Mouse (Mus musculus) kidney, postnatal 4 days (tissue): ENCODE results near the gene Cox4i2.

Source experiments
- DNase-seq, 2 experiments: peaks; one replicate each; pipeline ENCODE4 v3.0.0; 2021; ENCODE audit warnings: mixed read lengths in 2 of 2

Cox4i2 gene

GRCm38 (mm10) chr2:152771571-152771970, 17.6 kb downstream of the Cox4i2 start:
- DNase-seq: peak in 1 of 2 experiments; percentile 34

- no peak for DNase-seq
Observed at GRCm38 (mm10) chr2:152772231-152772630, 18.3 kb downstream of the Cox4i2 start.

- DNase-seq: no peak
Observed at GRCm38 (mm10) chr2:152775357-152775756, 21.4 kb downstream of the Cox4i2 start.

GRCm38 (mm10) chr2:152776019-152776418, 22.0 kb downstream of the Cox4i2 start:
- no peak for DNase-seq

- DNase-seq: no peak
Observed at GRCm38 (mm10) chr2:152776435-152776834, 22.5 kb downstream of the Cox4i2 start.

- no peak for DNase-seq
Observed at GRCm38 (mm10) chr2:152777081-152777480, 23.1 kb downstream of the Cox4i2 start.

- DNase-seq: no peak
Observed at GRCm38 (mm10) chr2:152780466-152780865, 26.5 kb downstream of the Cox4i2 start.

GRCm38 (mm10) chr2:152781031-152781711, 27.2 kb downstream of the Cox4i2 start:
- DNase-seq: peak in 1 of 2 experiments; percentile 46

GRCm38 (mm10) chr2:152782656-152783055, 28.7 kb downstream of the Cox4i2 start:
- DNase-seq: no peak

GRCm38 (mm10) chr2:152783241-152783640, 29.3 kb downstream of the Cox4i2 start:
- DNase-seq: no peak

GRCm38 (mm10) chr2:152784640-152785039, 30.7 kb downstream of the Cox4i2 start:
- no peak for DNase-seq

- DNase-seq: peak; percentile 63 to 75
Observed at GRCm38 (mm10) chr2:152785446-152786350, 31.7 kb downstream of the Cox4i2 start.

- DNase-seq: peak; percentile 61 to 66
Observed at GRCm38 (mm10) chr2:152787136-152787535, 33.2 kb downstream of the Cox4i2 start.

- no peak for DNase-seq
Observed at GRCm38 (mm10) chr2:152787543-152787942, 33.6 kb downstream of the Cox4i2 start.

GRCm38 (mm10) chr2:152788892-152789421, 35.0 kb downstream of the Cox4i2 start:
- DNase-seq: peak in 1 of 2 experiments; percentile 47

- peak; percentile 46 to 51 for DNase-seq
Observed at GRCm38 (mm10) chr2:152789591-152789999, 35.6 kb downstream of the Cox4i2 start.

- peak in 1 of 2 experiments; percentile 24 for DNase-seq
Observed at GRCm38 (mm10) chr2:152792461-152792860, 38.5 kb downstream of the Cox4i2 start.

GRCm38 (mm10) chr2:152793381-152793780, 39.4 kb downstream of the Cox4i2 start:
- DNase-seq: no peak

- peak in 1 of 2 experiments; percentile 46 for DNase-seq
Observed at GRCm38 (mm10) chr2:152794281-152794827, 40.4 kb downstream of the Cox4i2 start.

- no peak for DNase-seq
Observed at GRCm38 (mm10) chr2:152797589-152797988, 43.6 kb downstream of the Cox4i2 start.

GRCm38 (mm10) chr2:152799954-152800761, 46.2 kb downstream of the Cox4i2 start:
- DNase-seq: no peak

- no peak for DNase-seq
Observed at GRCm38 (mm10) chr2:152800762-152801113, 46.8 kb downstream of the Cox4i2 start.
